Mouse (Mus musculus) CH12.LX (cell line): ENCODE data around the gene Zswim8. TPM values are rescaled to one million over a fixed set of nuclear protein-coding genes. Genes with fewer than 3 reads are reported as not detected.
A peak's percentile ranks its signal among the peaks of the same experiment; 100 is the strongest.

Source experiments
- DNase-seq: peaks from one replicate; pipeline ENCODE4 v3.0.0-alpha.2; 2013; ENCODE audit errors: extremely low read depth
- H3K27ac ChIP-seq: 2 replicates; pipeline ENCODE4 v1.5.1; 2012; ENCODE audit warnings: low read depth, mild to moderate bottlenecking, control low read depth, moderate library complexity; ENCODE audit not compliant: insufficient read depth
- H3K27me3 ChIP-seq: replicated peaks from 2 replicates; pipeline ENCODE3; 2012; ENCODE audit warnings: inconsistent platforms
- H3K36me3 ChIP-seq, 2 experiments: replicated peaks in 1 of 2; 2 replicates each; pipeline versions ENCODE3 to v1.6.1; 2012; ENCODE audit warnings: inconsistent platforms in 1 of 2, low read length in 1 of 2, mild to moderate bottlenecking in 1 of 2, mixed read lengths in 1 of 2, moderate library complexity in 1 of 2; ENCODE audit not compliant: control insufficient read depth in 1 of 2, insufficient read depth in 1 of 2
- H3K4me1 ChIP-seq, 2 experiments: 2 replicates each; pipeline ENCODE4 v1.6.1; 2012; ENCODE audit warnings: inconsistent platforms in 1 of 2, moderate library complexity in 1 of 2; ENCODE audit not compliant: insufficient read depth in 2 of 2, control insufficient read depth in 1 of 2
- H3K4me2 ChIP-seq: 2 replicates; pipeline ENCODE4 v1.6.1; 2012; ENCODE audit warnings: low read depth, mild to moderate bottlenecking, control low read depth; ENCODE audit not compliant: poor library complexity, insufficient read depth, severe bottlenecking
- H3K4me3 ChIP-seq, 3 experiments: fragments of 150-350 bp in 1 of 3; sonication (generic) in 1 of 3; replicated peaks in 1 of 3; 2 replicates each; pipeline versions ENCODE3 to v1.5.1; 2011 to 2012; ENCODE audit warnings: low read depth in 2 of 3, low read length in 2 of 3, mild to moderate bottlenecking in 2 of 3, moderate library complexity in 2 of 3, control low read depth in 1 of 3, improper control_type of control experiment in 1 of 3, inconsistent platforms in 1 of 3, mixed read lengths in 1 of 3; ENCODE audit not compliant: poor library complexity in 1 of 3
- H3K79me2 ChIP-seq: replicated peaks from 2 replicates; pipeline ENCODE4 v1.6.1; 2012; ENCODE audit warnings: mild to moderate bottlenecking, moderate library complexity; ENCODE audit not compliant: control insufficient read depth, poor library complexity, insufficient read depth, severe bottlenecking; ENCODE audit errors: extremely low read depth
- H3K9ac ChIP-seq: 2 replicates; pipeline ENCODE4 v1.6.1; 2012; ENCODE audit warnings: low read depth, mild to moderate bottlenecking, control low read depth, moderate library complexity; ENCODE audit not compliant: insufficient read depth
- H3K9me3 ChIP-seq: replicated peaks from 2 replicates; pipeline ENCODE3; 2012; ENCODE audit warnings: low read length, inconsistent platforms, mixed read lengths
- CHD1 ChIP-seq: IDR thresholded peaks from 2 replicates; pipeline ENCODE4 v1.6.1; 2012; ENCODE audit warnings: low read depth, low read length, improper control_type of control experiment, inconsistent platforms
- CHD2 ChIP-seq: IDR thresholded peaks from 2 replicates; pipeline ENCODE4 v1.6.1; 2011; ENCODE audit warnings: low read length, improper control_type of control experiment
- CTCF ChIP-seq, 2 experiments: IDR thresholded peaks in 1 of 2; conservative IDR thresholded peaks in 1 of 2; 2 replicates each; pipeline ENCODE4 v1.5.1; 2011 to 2012; ENCODE audit warnings: low read depth in 2 of 2, low read length in 2 of 2, improper control_type of control experiment in 1 of 2, inconsistent platforms in 1 of 2, mild to moderate bottlenecking in 1 of 2, moderate library complexity in 1 of 2
- MEF2A ChIP-seq: IDR thresholded peaks from 2 replicates; pipeline ENCODE4 v1.6.1; 2014; ENCODE audit warnings: low read depth, mild to moderate bottlenecking, inconsistent platforms, low read length, improper control_type of control experiment, borderline replicate concordance
- USF1 ChIP-seq: IDR thresholded peaks from 2 replicates; pipeline ENCODE4 v1.6.1; 2014; ENCODE audit warnings: low read depth, mild to moderate bottlenecking, inconsistent platforms, low read length, improper control_type of control experiment
- ZC3H11A ChIP-seq: IDR thresholded peaks from 2 replicates; pipeline ENCODE4 v1.6.1; 2012; ENCODE audit warnings: low read depth, mild to moderate bottlenecking, inconsistent platforms, low read length, improper control_type of control experiment
- ZKSCAN1 ChIP-seq: IDR thresholded peaks from 2 replicates; pipeline ENCODE4 v1.6.1; 2012; ENCODE audit warnings: low read depth, inconsistent platforms, low read length, improper control_type of control experiment, borderline replicate concordance
- dilution Hi-C: fragments of 300-500 bp; cut with MboI; formaldehyde crosslinking; loops from 2 replicates; pipeline ENCODE4 v1.14.3; 2020; ENCODE audit warnings: low sequenced_read_pairs; ENCODE audit not compliant: extremely low pct_unique_long_range_greater_than_20kb, extremely low pct_ligation_motif_present
- in situ Hi-C: fragments of 300-500 bp; cut with MboI; formaldehyde crosslinking; loops from 3 replicates; pipeline ENCODE4 v1.14.3; 2019; ENCODE audit warnings: low sequenced_read_pairs, low pct_ligation_motif_present, low pct_unique_long_range_greater_than_20kb, mixed read lengths
- polyA plus RNA-seq: library from polyadenylated mRNA; unstranded; fragments of >175 nt; gene quantifications from 2 replicates; pipeline ENCODE4 v1.2.1, GENCODE M21; 2012; ENCODE audit warnings: low read depth; ENCODE audit not compliant: insufficient read length
- total RNA-seq, 2 experiments: library from RNA; depleted of rRNA; stranded (reverse); fragments of 300-350 nt in 1 of 2; fragments of >200 nt in 1 of 2; gene quantifications; 2 replicates each; pipeline ENCODE4 v1.2.3; 2012 to 2014

Gene Zswim8
- total and polyA plus RNA-seq, 3 experiments: 9.5 to 39.6 (median 22.6) TPM

- Histone ChIP-seq H3K27ac (no peak overlapping the region), H3K4me1 (no peaks in the 10 kb centered on the region), H3K4me3 (no peak overlapping the region), H3K9ac (no peak overlapping the region), H3K4me2 (no peak overlapping the region), H3K27me3 (no peaks in the 10 kb centered on the region), H3K36me3 (peaks cover 49 to 94% of the 10 kb centered on the region in 2 experiments), H3K79me2 (no peaks in the 10 kb centered on the region), H3K9me3 (no peaks in the 10 kb centered on the region)
- dilution Hi-C loops (no loop called here), in situ Hi-C loops (no loop called here)
- DNase-seq: no peak
- TF ChIP-seq USF1 (no peak), CHD2 (no peak), ZKSCAN1 (no peak), MEF2A (no peak)
Observed at GRCm38 (mm10) chr14:20757370-20757907, 50.1 kb downstream of the Zswim8 start.

DNA sequence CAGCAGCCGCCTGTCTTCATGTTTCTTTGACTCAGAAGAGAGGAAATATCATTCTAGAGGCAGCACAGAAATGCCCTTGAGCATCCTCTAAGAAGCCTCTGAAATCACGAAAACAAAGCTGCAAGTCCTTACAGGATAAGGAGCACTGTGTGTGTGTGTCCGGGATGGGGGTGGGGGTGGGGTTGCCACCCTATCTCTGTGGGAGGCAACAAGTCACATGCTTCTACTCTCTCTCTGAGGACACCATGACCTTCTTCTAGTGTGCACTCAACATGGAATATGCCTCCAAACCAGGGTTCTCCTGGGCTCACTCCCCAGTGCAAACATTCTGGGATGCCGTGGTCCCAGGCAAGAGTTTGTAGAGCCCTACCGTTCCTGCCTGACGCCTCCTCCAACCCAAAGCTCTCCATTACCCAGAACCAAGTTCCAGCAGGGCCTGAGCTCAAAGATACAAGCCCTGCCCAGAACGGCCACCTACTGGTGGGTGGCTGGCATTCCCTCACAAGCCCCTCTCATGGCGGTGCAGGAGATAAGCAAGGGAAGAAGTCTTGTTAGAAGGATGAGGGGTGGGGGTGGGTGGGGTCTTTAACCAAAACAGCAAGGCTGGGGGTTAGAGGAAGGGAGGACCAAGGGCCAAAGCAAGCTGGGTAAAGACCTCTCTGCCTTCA lies 51.5 kb downstream of the Zswim8 start:
- no peaks in the 10 kb centered on the region for H3K9me3 ChIP-seq
- no peak overlapping the region for H3K27ac ChIP-seq
- H3K79me2 ChIP-seq: no peaks in the 10 kb centered on the region
- no peak overlapping the region for H3K9ac ChIP-seq
- in situ Hi-C loops: no loop called here
- H3K27me3 ChIP-seq: no peaks in the 10 kb centered on the region
- dilution Hi-C loops: no loop called here
- TF ChIP-seq CHD1 (no peak), CTCF (conservative IDR thresholded peaks at IDR 0.05 in 1 of 2, IDR thresholded peaks at IDR 0.05 in 1 of 2; ENCODE audit: low read depth in 2 of 2, low read length in 2 of 2) (peak in 1 of 2 experiments; percentile 21; a peak in 1 of 4 replicates)
- H3K4me2 ChIP-seq: no peak overlapping the region
- no peak overlapping the region for H3K4me3 ChIP-seq
- no peaks in the 10 kb centered on the region for H3K4me1 ChIP-seq
- peaks cover 56 to 98% of the 10 kb centered on the region in 2 experiments for H3K36me3 ChIP-seq
- no peak for DNase-seq

- no peak overlapping the region for H3K4me3 ChIP-seq
- H3K27me3 ChIP-seq: no peaks in the 10 kb centered on the region
- peaks cover 52 to 91% of the 10 kb centered on the region in 2 experiments for H3K36me3 ChIP-seq
- no peak for DNase-seq
- H3K79me2 ChIP-seq: no peaks in the 10 kb centered on the region
- in situ Hi-C loops: loop anchor here (5.0 kb wide), 1 partner anchor 32 kb away; no protein-coding TSS in a partner anchor
- H3K27ac ChIP-seq: no peak overlapping the region
- no peaks in the 10 kb centered on the region for H3K4me1 ChIP-seq
- H3K9ac ChIP-seq: no peak overlapping the region
- TF ChIP-seq ZC3H11A: no peak
- TF ChIP-seq USF1: no peak
- TF ChIP-seq, all 38 proteins: peak for 0
- dilution Hi-C loops: no loop called here
- H3K9me3 ChIP-seq: no peaks in the 10 kb centered on the region
- no peak overlapping the region for H3K4me2 ChIP-seq
Observed at GRCm38 (mm10) chr14:20764942-20765341, 57.6 kb downstream of the Zswim8 start.
